Mouse (Mus musculus): Measurements from ENCODE around the gene Bpgm. TPM values are rescaled to one million over a fixed set of nuclear protein-coding genes. Genes with fewer than 3 reads are reported as not detected.

The Bpgm gene
- polyA plus RNA-seq, 1 experiment from 2014 or later: 84.8 TPM

DNA sequence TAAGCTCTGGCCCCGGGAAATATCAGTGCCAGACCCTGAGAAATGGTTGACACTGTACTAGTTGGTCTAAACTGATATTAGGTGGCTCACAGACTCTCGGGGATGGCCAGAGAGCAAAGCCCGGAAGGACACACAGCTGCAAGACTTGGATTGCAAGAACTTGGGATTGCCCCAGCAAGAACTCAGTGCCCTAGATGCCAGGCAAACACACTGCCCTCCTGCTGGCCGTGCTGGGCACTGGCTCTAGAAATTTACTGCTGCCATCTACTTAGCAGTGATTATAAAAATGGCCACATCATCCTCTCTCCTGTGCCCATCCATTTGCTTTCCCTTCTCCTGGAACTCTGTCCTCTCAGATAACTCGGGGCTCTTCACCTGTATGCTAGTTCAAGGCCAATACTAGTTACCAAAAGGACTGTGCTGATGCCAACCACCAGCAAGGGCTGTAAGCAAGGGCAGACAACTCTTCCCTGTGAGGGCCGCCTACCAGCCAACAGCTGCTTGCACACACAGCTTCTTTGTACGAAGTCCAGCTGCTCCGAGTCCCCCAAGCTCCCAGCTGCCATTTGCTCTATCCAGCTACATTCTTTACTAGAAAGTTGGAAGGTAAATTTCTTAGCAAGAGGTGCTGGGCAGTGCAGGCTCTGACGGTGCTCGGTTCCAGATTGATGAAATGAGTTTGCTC, 39.2 kb downstream of the Bpgm start:
- 72% methylated on average over 10 of the region's 10 CpGs for WGBS
- Histone ChIP-seq H3K27me3 (no peaks in the 10 kb centered on the region), H3K4me3 (no peak overlapping the region), H3K4me2 (no peak overlapping the region), H3K9me3 (no peaks in the 10 kb centered on the region), H3K9ac (no peak overlapping the region), H3K27ac (replicated peaks) (no peak overlapping the region), H3K4me1 (replicated peaks) (0 out of 2 replicates have a peak, but pooled peaks cover 6% of the 10 kb centered on the region), H3K36me3 (no peaks in the 10 kb centered on the region)
- ATAC-seq (ENCODE audit: low FRiP score, low read depth): peak; percentile 23; the same call in 1 of the 2 replicates

GRCm38 (mm10) chr6:34515783-34516099, 39.7 kb downstream of the Bpgm start:
- H3K36me3 ChIP-seq: no peaks in the 10 kb centered on the region
- no peak overlapping the region for H3K4me3 ChIP-seq
- no peaks in the 10 kb centered on the region for H3K9me3 ChIP-seq
- no peak overlapping the region for H3K27ac ChIP-seq (replicated peaks)
- 0 out of 2 replicates have a peak, but pooled peaks cover 6% of the 10 kb centered on the region for H3K4me1 ChIP-seq (replicated peaks)
- 56% methylated on average over 1 of the region's 1 CpGs for WGBS
- H3K9ac ChIP-seq: no peak overlapping the region
- no peak overlapping the region for H3K4me2 ChIP-seq
- H3K27me3 ChIP-seq: no peaks in the 10 kb centered on the region
- no peak for ATAC-seq (ENCODE audit: low FRiP score, low read depth)

- Histone ChIP-seq H3K4me2 (no peak overlapping the region), H3K27ac (replicated peaks) (no peak overlapping the region), H3K9me3 (no peaks in the 10 kb centered on the region), H3K9ac (no peak overlapping the region), H3K4me3 (no peak overlapping the region), H3K4me1 (replicated peaks) (0 out of 2 replicates have a peak, but pooled peaks cover 3% of the 10 kb centered on the region), H3K36me3 (no peaks in the 10 kb centered on the region), H3K27me3 (no peaks in the 10 kb centered on the region)
- ATAC-seq (ENCODE audit: low FRiP score, low read depth): no peak
- WGBS: 85% methylated on average over 5 of the region's 5 CpGs
Observed at GRCm38 (mm10) chr6:34517750-34518149, 41.7 kb downstream of the Bpgm start.

DNA sequence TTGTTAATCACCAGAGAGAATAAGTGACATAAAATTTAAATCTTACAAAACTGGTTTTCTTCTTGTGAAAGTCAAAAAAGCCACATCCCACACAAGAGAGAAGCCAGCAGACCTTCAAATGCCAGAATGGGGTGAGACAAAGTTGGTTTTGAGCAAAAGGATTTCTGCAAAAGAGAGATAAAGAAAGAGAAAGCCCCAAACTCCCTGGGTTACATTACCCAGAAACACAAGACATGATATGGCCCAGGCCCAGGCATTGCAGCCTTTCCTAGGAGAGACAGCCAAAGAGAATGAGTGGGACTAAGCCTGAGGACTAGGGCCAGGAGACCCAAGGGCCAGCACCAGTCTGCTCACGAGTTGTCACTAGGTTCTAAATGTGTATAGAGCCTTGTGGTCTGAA, 43.1 kb downstream of the Bpgm start:
- no peaks in the 10 kb centered on the region for H3K9me3 ChIP-seq
- 93% methylated on average over 1 of the region's 1 CpGs for WGBS

DNA sequence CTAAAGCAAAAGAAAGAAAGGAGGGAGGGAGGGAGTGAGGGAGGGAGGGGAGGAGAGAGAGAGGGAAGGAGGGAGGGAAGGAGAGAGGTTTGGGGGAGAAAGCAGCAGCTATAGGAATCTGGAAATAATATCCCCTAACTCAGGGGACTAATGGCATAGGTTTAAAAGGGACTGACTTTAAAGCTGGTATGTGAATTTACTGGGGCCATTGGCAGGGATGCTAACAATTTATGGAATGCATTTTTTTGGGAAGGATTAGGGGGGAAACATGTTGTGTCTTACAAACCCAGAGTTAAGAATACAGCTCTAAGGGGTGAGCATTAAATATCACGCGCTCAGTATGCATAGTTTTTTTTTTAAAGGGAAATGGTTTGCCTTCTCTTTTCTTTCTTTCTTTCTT, 44.5 kb downstream of the Bpgm start:
- no peak overlapping the region for H3K9ac ChIP-seq
- no peaks in the 10 kb centered on the region for H3K4me1 ChIP-seq (replicated peaks)
- ATAC-seq (ENCODE audit: low FRiP score, low read depth): no peak
- H3K27ac ChIP-seq (replicated peaks): no peak overlapping the region
- H3K27me3 ChIP-seq: no peaks in the 10 kb centered on the region
- whole genome bisulfite sequencing: 83% methylated on average over 2 of the region's 2 CpGs
- H3K4me3 ChIP-seq: no peak overlapping the region
- H3K9me3 ChIP-seq: no peaks in the 10 kb centered on the region
- H3K4me2 ChIP-seq: no peak overlapping the region
- no peaks in the 10 kb centered on the region for H3K36me3 ChIP-seq

More for the DNA sequence above, 43.1 kb downstream of the Bpgm start:
- 0 out of 2 replicates have a peak, but pooled peaks cover 3% of the 10 kb centered on the region for H3K4me1 ChIP-seq (replicated peaks)
- H3K27ac ChIP-seq (replicated peaks): no peak overlapping the region
- no peak overlapping the region for H3K4me2 ChIP-seq
- ATAC-seq (ENCODE audit: low FRiP score, low read depth): no peak
- H3K4me3 ChIP-seq: no peak overlapping the region
- H3K9ac ChIP-seq: no peak overlapping the region
- H3K36me3 ChIP-seq: no peaks in the 10 kb centered on the region
- H3K27me3 ChIP-seq: no peaks in the 10 kb centered on the region

GRCm38 (mm10) chr6:34520912-34521311, 44.9 kb downstream of the Bpgm start:
- Histone ChIP-seq H3K4me1 (replicated peaks) (no peaks in the 10 kb centered on the region), H3K27ac (replicated peaks) (no peak overlapping the region), H3K4me2 (no peak overlapping the region), H3K4me3 (no peak overlapping the region), H3K9ac (no peak overlapping the region), H3K36me3 (no peaks in the 10 kb centered on the region), H3K27me3 (no peaks in the 10 kb centered on the region), H3K9me3 (no peaks in the 10 kb centered on the region)
- 37% methylated on average over 6 of the region's 6 CpGs for WGBS
- ATAC-seq (ENCODE audit: low FRiP score, low read depth): no peak

- Histone ChIP-seq H3K4me1 (replicated peaks) (no peaks in the 10 kb centered on the region), H3K27me3 (no peaks in the 10 kb centered on the region), H3K9ac (no peak overlapping the region), H3K27ac (replicated peaks) (no peak overlapping the region), H3K4me2 (no peak overlapping the region), H3K9me3 (no peaks in the 10 kb centered on the region), H3K4me3 (no peak overlapping the region), H3K36me3 (no peaks in the 10 kb centered on the region)
- ATAC-seq (ENCODE audit: low FRiP score, low read depth): no peak
- WGBS: 76% methylated on average over 5 of the region's 5 CpGs
Observed at GRCm38 (mm10) chr6:34523476-34523875, 47.5 kb downstream of the Bpgm start.

- no peak for ATAC-seq (ENCODE audit: low FRiP score, low read depth)
- H3K4me1 ChIP-seq (replicated peaks): no peaks in the 10 kb centered on the region
- H3K9ac ChIP-seq: no peak overlapping the region
- WGBS: 75% methylated on average over 1 of the region's 1 CpGs
- H3K36me3 ChIP-seq: no peaks in the 10 kb centered on the region
- no peak overlapping the region for H3K4me2 ChIP-seq
- H3K9me3 ChIP-seq: no peaks in the 10 kb centered on the region
- no peak overlapping the region for H3K4me3 ChIP-seq
- no peaks in the 10 kb centered on the region for H3K27me3 ChIP-seq
- no peak overlapping the region for H3K27ac ChIP-seq (replicated peaks)
Observed at GRCm38 (mm10) chr6:34525499-34525924, 49.5 kb downstream of the Bpgm start.

DNA sequence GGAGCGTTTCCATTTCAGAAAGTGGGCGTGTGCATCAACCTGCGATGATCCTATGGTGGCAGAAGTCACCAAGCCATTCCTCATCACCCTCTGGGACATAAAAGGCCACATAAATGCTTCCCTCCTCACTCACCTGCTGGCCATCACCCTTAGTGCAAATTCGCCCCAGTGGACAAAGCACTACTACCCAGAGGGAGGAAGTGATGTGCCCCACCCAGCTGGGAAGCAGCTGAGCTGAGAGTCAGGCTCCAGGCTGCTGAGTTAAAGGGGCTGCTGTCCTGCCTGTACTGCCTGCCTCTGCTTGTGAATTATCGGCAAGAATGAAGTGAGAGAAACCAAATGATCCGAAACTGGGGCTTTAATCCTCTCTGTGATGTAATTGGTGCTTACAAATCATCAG, 49.9 kb downstream of the Bpgm start:
- Histone ChIP-seq H3K36me3 (no peaks in the 10 kb centered on the region), H3K9ac (no peak overlapping the region), H3K9me3 (no peaks in the 10 kb centered on the region), H3K4me1 (replicated peaks) (no peaks in the 10 kb centered on the region), H3K4me2 (no peak overlapping the region), H3K27ac (replicated peaks) (no peak overlapping the region), H3K4me3 (no peak overlapping the region), H3K27me3 (no peaks in the 10 kb centered on the region)
- no peak for ATAC-seq (ENCODE audit: low FRiP score, low read depth)
- 76% methylated on average over 6 of the region's 6 CpGs for WGBS

DNA sequence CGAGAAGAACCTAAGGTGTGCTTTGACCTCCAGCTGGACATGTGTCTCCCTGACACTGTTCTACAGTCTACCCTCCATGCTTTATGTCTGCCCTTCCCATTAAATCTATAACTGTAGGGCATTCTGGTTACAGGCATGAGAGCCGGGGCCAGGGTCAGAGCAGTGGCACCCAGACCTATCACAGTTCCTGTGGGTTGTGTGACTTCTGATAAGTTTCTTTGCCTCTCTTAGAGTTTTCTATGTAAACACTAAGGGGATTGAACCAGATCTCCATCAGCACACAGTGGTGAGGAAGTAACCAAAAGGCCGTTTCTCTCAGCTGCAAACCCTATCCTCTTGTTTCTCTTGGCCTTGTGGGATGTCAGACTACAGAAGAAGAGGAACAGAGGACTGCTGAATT, 50.4 kb downstream of the Bpgm start:
- Histone ChIP-seq H3K27ac (replicated peaks) (no peak overlapping the region), H3K27me3 (no peaks in the 10 kb centered on the region), H3K36me3 (no peaks in the 10 kb centered on the region), H3K4me1 (replicated peaks) (no peaks in the 10 kb centered on the region), H3K9ac (no peak overlapping the region), H3K4me3 (no peak overlapping the region), H3K4me2 (no peak overlapping the region), H3K9me3 (no peaks in the 10 kb centered on the region)
- 90% methylated on average over 3 of the region's 3 CpGs for WGBS
- no peak for ATAC-seq (ENCODE audit: low FRiP score, low read depth)

- Histone ChIP-seq H3K4me2 (no peak overlapping the region), H3K9me3 (no peaks in the 10 kb centered on the region), H3K27ac (replicated peaks) (no peak overlapping the region), H3K9ac (no peak overlapping the region), H3K36me3 (no peaks in the 10 kb centered on the region), H3K27me3 (no peaks in the 10 kb centered on the region), H3K4me3 (no peak overlapping the region), H3K4me1 (replicated peaks) (no peaks in the 10 kb centered on the region)
- WGBS: 87% methylated on average over 2 of the region's 2 CpGs
- no peak for ATAC-seq (ENCODE audit: low FRiP score, low read depth)
Observed at GRCm38 (mm10) chr6:34528131-34528530, 52.1 kb downstream of the Bpgm start.

DNA sequence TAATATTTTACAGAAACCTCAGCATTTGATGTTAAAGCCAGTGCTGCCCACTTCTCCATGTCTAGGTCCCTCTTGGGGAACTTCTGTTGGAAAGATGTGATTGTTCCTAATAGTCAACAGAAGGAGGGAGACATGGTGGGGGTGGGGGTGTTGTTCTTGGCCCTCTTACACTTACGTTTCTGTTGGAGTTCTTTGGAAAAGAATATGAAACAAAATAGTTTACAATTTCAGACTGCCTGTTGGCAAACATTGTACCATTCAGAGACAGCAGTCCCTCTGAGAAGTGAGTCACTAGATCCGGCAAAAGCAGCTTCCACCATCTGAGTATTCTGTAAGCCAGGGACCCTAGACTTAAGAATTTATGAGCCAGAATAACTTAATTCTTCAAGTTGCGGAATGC, 54.0 kb downstream of the Bpgm start:
- no peak overlapping the region for H3K4me2 ChIP-seq
- H3K4me3 ChIP-seq: no peak overlapping the region
- H3K27me3 ChIP-seq: no peaks in the 10 kb centered on the region
- no peaks in the 10 kb centered on the region for H3K36me3 ChIP-seq
- no peaks in the 10 kb centered on the region for H3K4me1 ChIP-seq (replicated peaks)
- H3K27ac ChIP-seq (replicated peaks): no peak overlapping the region
- no peak overlapping the region for H3K9ac ChIP-seq
- no peak for ATAC-seq (ENCODE audit: low FRiP score, low read depth)
- no peaks in the 10 kb centered on the region for H3K9me3 ChIP-seq
- 85% methylated on average over 3 of the region's 3 CpGs for WGBS

- no peak for ATAC-seq (ENCODE audit: low FRiP score, low read depth)
- Histone ChIP-seq H3K4me2 (no peak overlapping the region), H3K36me3 (no peaks in the 10 kb centered on the region), H3K4me1 (replicated peaks) (no peaks in the 10 kb centered on the region), H3K9me3 (no peaks in the 10 kb centered on the region), H3K9ac (no peak overlapping the region), H3K27me3 (no peaks in the 10 kb centered on the region), H3K4me3 (no peak overlapping the region), H3K27ac (replicated peaks) (no peak overlapping the region)
- 100% methylated on average over 1 of the region's 1 CpGs for WGBS
Observed at GRCm38 (mm10) chr6:34533055-34533454, 57.0 kb downstream of the Bpgm start.

Data from hindbrain, embryonic 15.5 days (tissue).